16 mouse cellular contexts compared by ENCODE assay signal in genomic region chr6:24037919-24038318, GRCm38 (mm10).
DNase-seq lines count a peak whose midpoint lies in the region; ATAC-seq and TF ChIP-seq lines count a peak whose summit lies in the region.
"Had no signal": no experiment of that assay in that cellular context is flagged by ENCODE, and none has a peak within 500 bp of the region (broad histone marks: within the 10 kb centered on the region; RNA-seq: fewer than 3 reads in every experiment).

No protein-coding gene starts in this region.

- WGBS in intestine, postnatal 0 days, result 92% methylated on average over 3 of the region's 3 CpGs
- WGBS in intestine, embryonic 16.5 days, result 91% methylated on average over 3 of the region's 3 CpGs
- 85% methylated on average over 3 of the region's 3 CpGs for WGBS in forebrain, embryonic 14.5 days

- no peak overlapping the region for H3K9ac ChIP-seq in intestine, postnatal 0 days (ENCODE audit: low read depth, low read length)
- no peak overlapping the region for H3K9ac ChIP-seq in intestine, embryonic 16.5 days (ENCODE audit: low read depth, low read length)
- H3K9ac ChIP-seq in forebrain, embryonic 14.5 days (ENCODE audit: low read length), result no peak overlapping the region
- H3K9ac ChIP-seq: embryonic facial prominence, embryonic 13.5 days; heart, embryonic 15.5 days; hindbrain, embryonic 15.5 days; limb, embryonic 13.5 days; lung, embryonic 15.5 days had no signal

- no peaks in the 10 kb centered on the region for H3K36me3 ChIP-seq in intestine, postnatal 0 days (ENCODE audit: control insufficient read depth, insufficient read depth)
- no peaks in the 10 kb centered on the region for H3K36me3 ChIP-seq in intestine, embryonic 16.5 days (ENCODE audit: control insufficient read depth, insufficient read depth, low read length)
- H3K36me3 ChIP-seq in forebrain, embryonic 14.5 days (ENCODE audit: control insufficient read depth, insufficient read depth, low read length), result no peaks in the 10 kb centered on the region
- H3K36me3 ChIP-seq: embryonic facial prominence, embryonic 13.5 days; heart, embryonic 15.5 days; hindbrain, embryonic 15.5 days; limb, embryonic 13.5 days; lung, embryonic 15.5 days; midbrain, embryonic 10.5 days had no signal

- no peaks in the 10 kb centered on the region for H3K9me3 ChIP-seq in intestine, postnatal 0 days (ENCODE audit: control insufficient read depth)
- H3K9me3 ChIP-seq in intestine, embryonic 16.5 days (ENCODE audit: control insufficient read depth, low read length), result no peaks in the 10 kb centered on the region
- H3K9me3 ChIP-seq in forebrain, embryonic 14.5 days (replicated peaks; ENCODE audit: control insufficient read depth, low read length), result no peaks in the 10 kb centered on the region
- H3K9me3 ChIP-seq: embryonic facial prominence, embryonic 13.5 days; heart, embryonic 15.5 days; hindbrain, embryonic 15.5 days; limb, embryonic 13.5 days; lung, embryonic 15.5 days; midbrain, embryonic 10.5 days had no signal

- H3K4me2 ChIP-seq in intestine, postnatal 0 days (replicated peaks; ENCODE audit: low read depth), result no peak overlapping the region
- no peak overlapping the region for H3K4me2 ChIP-seq in intestine, embryonic 16.5 days (ENCODE audit: low read depth, low read length)
- H3K4me2 ChIP-seq in forebrain, embryonic 14.5 days (ENCODE audit: low read length), result no peak overlapping the region
- H3K4me2 ChIP-seq: embryonic facial prominence, embryonic 13.5 days; heart, embryonic 15.5 days; hindbrain, embryonic 15.5 days; limb, embryonic 13.5 days; lung, embryonic 15.5 days had no signal

- TF ChIP-seq CTCF in intestine, postnatal 0 days (IDR thresholded peaks at IDR 0.05; ENCODE audit: low read depth), result peak; percentile 60

- no peak for ATAC-seq in intestine, postnatal 0 days
- no peak for ATAC-seq in intestine, embryonic 16.5 days
- ATAC-seq in forebrain, embryonic 14.5 days, result no peak

- no peaks in the 10 kb centered on the region for H3K27me3 ChIP-seq in intestine, postnatal 0 days (replicated peaks; ENCODE audit: control insufficient read depth, insufficient read depth, low read length)
- no peaks in the 10 kb centered on the region for H3K27me3 ChIP-seq in intestine, embryonic 16.5 days (replicated peaks; ENCODE audit: control insufficient read depth, insufficient read depth, low read length)
- H3K27me3 ChIP-seq in forebrain, embryonic 14.5 days (replicated peaks; ENCODE audit: control insufficient read depth, insufficient read depth, low read length), result no peaks in the 10 kb centered on the region
- H3K27me3 ChIP-seq: embryonic facial prominence, embryonic 13.5 days; heart, embryonic 15.5 days; hindbrain, embryonic 15.5 days; limb, embryonic 13.5 days; lung, embryonic 15.5 days had no signal

- H3K4me1 ChIP-seq in intestine, postnatal 0 days (replicated peaks; ENCODE audit: control insufficient read depth, insufficient read depth, low read length), result no peaks in the 10 kb centered on the region
- H3K4me1 ChIP-seq in intestine, embryonic 16.5 days (ENCODE audit: control insufficient read depth, insufficient read depth, low read length), result no peaks in the 10 kb centered on the region
- no peaks in the 10 kb centered on the region for H3K4me1 ChIP-seq in forebrain, embryonic 14.5 days (ENCODE audit: control insufficient read depth, insufficient read depth, low read length)
- H3K4me1 ChIP-seq: embryonic facial prominence, embryonic 13.5 days; heart, embryonic 15.5 days; hindbrain, embryonic 15.5 days; limb, embryonic 13.5 days; lung, embryonic 15.5 days; midbrain, embryonic 10.5 days had no signal

- H3K27ac ChIP-seq in intestine, postnatal 0 days (ENCODE audit: low read depth, low read length), result no peak overlapping the region
- no peak overlapping the region for H3K27ac ChIP-seq in intestine, embryonic 16.5 days (ENCODE audit: low read length)
- H3K27ac ChIP-seq in forebrain, embryonic 14.5 days (ENCODE audit: low read depth, low read length), result no peak overlapping the region
- H3K27ac ChIP-seq: embryonic facial prominence, embryonic 13.5 days; heart, embryonic 15.5 days; hindbrain, embryonic 15.5 days; limb, embryonic 13.5 days; lung, embryonic 15.5 days; midbrain, embryonic 10.5 days had no signal

- peak; percentile 14 for DNase-seq in ovary, postnatal 36 days (ENCODE audit: low spot score)
- DNase-seq in ovary, postnatal 14 days (ENCODE audit: low spot score), result no peak
- DNase-seq in kidney, postnatal 10 days, result peak; percentile 9
- no peak for DNase-seq in gastrocnemius, postnatal 25 days
- no peak for DNase-seq in forebrain, embryonic 14.5 days (ENCODE audit: low spot score)
- DNase-seq: cerebellum, postnatal 25 days; right cerebral cortex, postnatal 4 days; thymus, postnatal 25 days had no signal

- no peak overlapping the region for H3K4me3 ChIP-seq in intestine, postnatal 0 days (ENCODE audit: low read depth, low read length)
- H3K4me3 ChIP-seq in intestine, embryonic 16.5 days (ENCODE audit: low read length), result no peak overlapping the region
- no peak overlapping the region for H3K4me3 ChIP-seq in forebrain, embryonic 14.5 days (ENCODE audit: low read depth, low read length)
- H3K4me3 ChIP-seq: embryonic facial prominence, embryonic 13.5 days; heart, embryonic 15.5 days; hindbrain, embryonic 15.5 days; limb, embryonic 13.5 days; lung, embryonic 15.5 days; midbrain, embryonic 10.5 days had no signal

Comparison
In these comparisons a context has a peak if more than half of its experiments do, and no peak if none do; other contexts are left out.
1. DNase-seq: peak in ovary, postnatal 36 days (single experiment) and kidney, postnatal 10 days (single experiment); none in ovary, postnatal 14 days (single experiment), gastrocnemius, postnatal 25 days (single experiment) and forebrain, embryonic 14.5 days (single experiment).